Mouse (Mus musculus): ENCODE data around the gene Adh5.

GRCm38 (mm10) chr3:138443465-138443771 is 525 bp downstream of the Adh5 start:
- TF ChIP-seq CTCF (conservative IDR thresholded peaks at IDR 0.05; ENCODE audit: low read length) = no peak
- TF ChIP-seq POU5F1 (IDR thresholded peaks at IDR 0.05; ENCODE audit: borderline replicate concordance, low read length) = no peak

All from E14TG2a.4 (cell line).